8 mouse cellular contexts compared by ENCODE assay signal in the genomic region with DNA sequence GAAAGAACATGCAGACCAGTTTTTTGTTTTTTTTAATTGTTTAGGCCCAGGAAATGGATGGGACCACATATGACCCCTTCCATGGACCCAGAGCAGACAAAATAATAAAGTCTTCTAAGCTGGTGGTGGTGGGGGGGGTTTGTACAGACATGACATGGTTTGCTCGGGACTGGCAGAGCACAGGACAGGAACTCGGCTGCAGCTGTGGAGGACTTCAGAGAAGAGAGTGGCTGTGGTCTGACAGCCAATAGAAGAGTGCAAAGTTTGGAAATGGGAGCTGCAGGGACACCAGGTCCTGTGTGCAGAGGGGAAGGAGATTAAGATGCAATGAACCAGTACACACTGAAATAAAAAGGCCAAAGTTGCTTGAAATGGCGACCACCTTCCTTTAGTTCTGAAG. TPM values are rescaled to one million over a fixed set of nuclear protein-coding genes. Genes with fewer than 3 reads are reported as not detected.
DNase-seq lines count a peak whose midpoint lies in the region; ATAC-seq and TF ChIP-seq lines count a peak whose summit lies in the region.

No protein-coding gene starts in this region.

- H3K27me3 ChIP-seq in heart, embryonic 16.5 days (ENCODE audit: control insufficient read depth, insufficient read depth, low read length): no peaks in the 10 kb centered on the region
- H3K27me3 ChIP-seq in neural tube, embryonic 11.5 days (ENCODE audit: control insufficient read depth, insufficient read depth, low read length): no peaks in the 10 kb centered on the region
- H3K27me3 ChIP-seq in hindbrain, embryonic 16.5 days (replicated peaks; ENCODE audit: control insufficient read depth, insufficient read depth, low read length): no peaks in the 10 kb centered on the region
- H3K27me3 ChIP-seq in small intestine, adult 2 months (ENCODE audit: control insufficient read depth, insufficient read depth, low read length): no peaks in the 10 kb centered on the region

- 39% methylated on average over 3 of the region's 3 CpGs for WGBS in heart, embryonic 16.5 days
- WGBS in neural tube, embryonic 11.5 days: 52% methylated on average over 3 of the region's 3 CpGs
- whole genome bisulfite sequencing in hindbrain, embryonic 16.5 days: 37% methylated on average over 3 of the region's 3 CpGs
- WGBS in small intestine, adult 2 months: 38% methylated on average over 3 of the region's 3 CpGs

- H3K9me3 ChIP-seq in heart, embryonic 16.5 days (replicated peaks; ENCODE audit: control insufficient read depth, low read length): no peaks in the 10 kb centered on the region
- H3K9me3 ChIP-seq in neural tube, embryonic 11.5 days (ENCODE audit: control insufficient read depth, low read length): no peaks in the 10 kb centered on the region
- H3K9me3 ChIP-seq in hindbrain, embryonic 16.5 days (ENCODE audit: control insufficient read depth, low read length): no peaks in the 10 kb centered on the region

- no peak for TF ChIP-seq POLR2A in small intestine, adult 2 months (IDR thresholded peaks at IDR 0.05; ENCODE audit: low read depth, low read length)

- TF ChIP-seq CTCF in small intestine, adult 2 months (IDR thresholded peaks at IDR 0.05; ENCODE audit: extremely low read depth, insufficient read length, insufficient replicate concordance, low read depth, low read length): no peak

- no peak for DNase-seq in heart, adult 9 months (ENCODE audit: low spot score in 2 of 2)
- DNase-seq in neural tube, embryonic 11.5 days (ENCODE audit: low spot score): no peak
- DNase-seq in neural tube, embryonic 10.5 days (ENCODE audit: extremely low spot score, low spot score): no peak
- DNase-seq in urinary bladder, postnatal 36 days (ENCODE audit: low spot score in 2 of 2): no peak
- no peak for DNase-seq in layer of hippocampus, adult 9-10 months (ENCODE audit: low spot score)

- peaks cover 65% of the 10 kb centered on the region for H3K4me1 ChIP-seq in heart, embryonic 16.5 days (ENCODE audit: control insufficient read depth, insufficient read depth, low read length)
- peaks cover 67% of the 10 kb centered on the region for H3K4me1 ChIP-seq in neural tube, embryonic 11.5 days (ENCODE audit: control insufficient read depth, insufficient read depth, low read length)
- H3K4me1 ChIP-seq in hindbrain, embryonic 16.5 days (ENCODE audit: control insufficient read depth, insufficient read depth, low read depth, low read length): peaks cover 53% of the 10 kb centered on the region
- peaks cover 64% of the 10 kb centered on the region for H3K4me1 ChIP-seq in small intestine, adult 2 months (ENCODE audit: control insufficient read depth, insufficient read depth, insufficient read length, low read length)

- no peak for ATAC-seq in heart, embryonic 16.5 days (replicated peaks; ENCODE audit: extremely low read depth, insufficient read depth, low FRiP score)
- no peak for ATAC-seq in neural tube, embryonic 11.5 days (ENCODE audit: insufficient read depth, low FRiP score, low TSS enrichment)
- no peak for ATAC-seq in hindbrain, embryonic 16.5 days

- H3K4me2 ChIP-seq in heart, embryonic 16.5 days (ENCODE audit: low read depth, low read length): peak overlapping the region; percentile 18; the same call in 1 of the 2 replicates
- no peak overlapping the region for H3K4me2 ChIP-seq in neural tube, embryonic 11.5 days (ENCODE audit: low read depth)
- no peak overlapping the region for H3K4me2 ChIP-seq in hindbrain, embryonic 16.5 days (ENCODE audit: low read length)

- H3K4me3 ChIP-seq in heart, embryonic 16.5 days (ENCODE audit: low read length): no peak overlapping the region
- H3K4me3 ChIP-seq in neural tube, embryonic 11.5 days (ENCODE audit: low read depth, low read length): no peak overlapping the region
- H3K4me3 ChIP-seq in hindbrain, embryonic 16.5 days (ENCODE audit: low read length): no peak overlapping the region
- no peak overlapping the region for H3K4me3 ChIP-seq in small intestine, adult 2 months (ENCODE audit: low read depth, low read length)

- H3K27ac ChIP-seq in heart, embryonic 16.5 days (ENCODE audit: low read length): peak overlapping the region; percentile 85
- H3K27ac ChIP-seq in neural tube, embryonic 11.5 days (ENCODE audit: low read depth, low read length): peak overlapping the region; percentile 20; the same call in 1 of the 2 replicates
- H3K27ac ChIP-seq in hindbrain, embryonic 16.5 days (ENCODE audit: low read depth, low read length): 0 out of 2 replicates have a peak overlapping the region, but pooled peaks have one; percentile 34
- peak overlapping the region; percentile 48 for H3K27ac ChIP-seq in small intestine, adult 2 months (ENCODE audit: insufficient read depth, low read depth, low read length)

- H3K9ac ChIP-seq in heart, embryonic 16.5 days (ENCODE audit: low read length): no peak overlapping the region; the same call in 1 of the 2 replicates
- no peak overlapping the region for H3K9ac ChIP-seq in neural tube, embryonic 11.5 days (ENCODE audit: low read length)
- H3K9ac ChIP-seq in hindbrain, embryonic 16.5 days (ENCODE audit: low read depth, low read length): no peak overlapping the region

- no peaks in the 10 kb centered on the region for H3K36me3 ChIP-seq in heart, embryonic 16.5 days (ENCODE audit: control insufficient read depth, insufficient read depth)
- no peaks in the 10 kb centered on the region for H3K36me3 ChIP-seq in neural tube, embryonic 11.5 days (ENCODE audit: control insufficient read depth, insufficient read depth, low read length)
- no peaks in the 10 kb centered on the region for H3K36me3 ChIP-seq in hindbrain, embryonic 16.5 days (ENCODE audit: control insufficient read depth, insufficient read depth, low read length)
- H3K36me3 ChIP-seq in small intestine, adult 2 months (ENCODE audit: control insufficient read depth, insufficient read depth, low read length): no peaks in the 10 kb centered on the region

RNA-seq across cellular contexts. Expression of gene Tspan14, which starts 7.0 kb away (rescaled TPM):
- 44.4 and 46.1 TPM in 2 replicates for polyA plus RNA-seq in heart, embryonic 16.5 days (2015; fragmentation: Nextera tagmentation; extraction: Ambion mirVana)
- 118 and 125 TPM in 2 replicates for polyA plus RNA-seq in neural tube, embryonic 11.5 days (2014; fragmentation: Nextera tagmentation; extraction: Ambion mirVana)
- polyA plus RNA-seq in hindbrain, embryonic 16.5 days (2015; fragmentation: Nextera tagmentation; extraction: Ambion mirVana): 52.5 and 60.6 TPM in 2 replicates
- polyA plus RNA-seq in small intestine, adult 2 months (2012; rRNA removed): 18.4 and 38.2 TPM in 2 replicates

RNA-seq across cellular contexts. Expression of gene Fam213a, which starts 54.0 kb away (rescaled TPM):
- 35.8 and 40.3 TPM in 2 replicates for polyA plus RNA-seq in heart, embryonic 16.5 days (2015; fragmentation: Nextera tagmentation; extraction: Ambion mirVana)
- 48.5 and 48.8 TPM in 2 replicates for polyA plus RNA-seq in neural tube, embryonic 11.5 days (2014; fragmentation: Nextera tagmentation; extraction: Ambion mirVana)
- polyA plus RNA-seq in hindbrain, embryonic 16.5 days (2015; fragmentation: Nextera tagmentation; extraction: Ambion mirVana): 110 and 123 TPM in 2 replicates
- polyA plus RNA-seq in small intestine, adult 2 months (2012; rRNA removed): 16.7 and 29.9 TPM in 2 replicates

Comparison
In these comparisons a context has a peak if more than half of its experiments do, and no peak if none do; other contexts are left out.
1. H3K27ac ChIP-seq: peak in every context shown above with its lines; median percentile 85 in heart, embryonic 16.5 days; 48 in small intestine, adult 2 months; 34 in hindbrain, embryonic 16.5 days; 20 in neural tube, embryonic 11.5 days.